In the genomic region with DNA sequence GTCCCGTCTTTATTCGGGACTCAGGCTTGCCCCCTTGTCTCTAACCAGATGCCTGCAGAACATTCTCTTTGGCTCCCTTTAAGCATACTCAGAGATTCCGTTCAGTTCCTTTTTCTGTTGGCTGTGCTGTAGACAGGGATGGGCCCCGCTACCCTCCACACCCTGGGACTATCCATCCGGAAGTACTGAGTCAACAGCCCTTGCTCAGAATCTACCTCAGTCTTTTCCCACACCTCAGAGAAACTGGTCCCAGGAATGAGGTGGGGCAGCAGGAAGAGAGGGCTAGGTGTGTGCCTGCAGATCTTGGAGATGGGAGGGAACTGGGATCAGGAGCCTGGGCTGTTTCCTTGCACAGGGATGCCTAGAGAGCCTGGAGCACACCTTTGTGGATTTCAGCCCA, we compare ENCODE assay signal across 13 mouse cellular contexts.
"Had no signal": no experiment of that assay in that cellular context is flagged by ENCODE, and none has a peak within 500 bp of the region (broad histone marks: within the 10 kb centered on the region; RNA-seq: fewer than 3 reads in every experiment).

No protein-coding gene starts in this region.

- H3K9me3 ChIP-seq: kidney, embryonic 15.5 days; limb, embryonic 12.5 days; liver, embryonic 13.5 days; lung, embryonic 15.5 days; midbrain, embryonic 13.5 days had no signal

- H3K4me3 ChIP-seq: kidney, embryonic 15.5 days; limb, embryonic 12.5 days; liver, embryonic 13.5 days; lung, embryonic 15.5 days; midbrain, embryonic 13.5 days had no signal

- H3K4me1 ChIP-seq: limb, embryonic 12.5 days; lung, embryonic 15.5 days; midbrain, embryonic 13.5 days had no signal

- H3K9ac ChIP-seq: kidney, embryonic 15.5 days; limb, embryonic 12.5 days; liver, embryonic 13.5 days; liver, postnatal 0 days; lung, embryonic 15.5 days; midbrain, embryonic 13.5 days had no signal

- H3K27me3 ChIP-seq: kidney, embryonic 15.5 days; limb, embryonic 12.5 days; liver, embryonic 13.5 days; lung, embryonic 15.5 days had no signal

- H3K4me2 ChIP-seq: kidney, embryonic 15.5 days; limb, embryonic 12.5 days; liver, embryonic 13.5 days; lung, embryonic 15.5 days; midbrain, embryonic 13.5 days had no signal

- DNase-seq: kidney, adult 2 months; kidney, postnatal 14 days; layer of hippocampus, adult 9-11 months; layer of hippocampus, postnatal 36 days; liver; liver, embryonic 13.5 days; liver, postnatal 0 days; right cerebral cortex, postnatal 25 days; thymus, postnatal 14 days had no signal

- H3K36me3 ChIP-seq: kidney, embryonic 15.5 days; limb, embryonic 12.5 days; liver, embryonic 13.5 days; lung, embryonic 15.5 days; midbrain, embryonic 13.5 days had no signal

- H3K27ac ChIP-seq: kidney, embryonic 15.5 days; limb, embryonic 12.5 days; liver, embryonic 13.5 days; lung, embryonic 15.5 days; midbrain, embryonic 13.5 days had no signal

- ATAC-seq: liver, postnatal 0 days; midbrain, embryonic 13.5 days had no signal
